Mouse (Mus musculus) embryonic facial prominence, embryonic 14.5 days (tissue): ENCODE results near the gene Pex11b. TPM values are rescaled to one million over a fixed set of nuclear protein-coding genes. Genes with fewer than 3 reads are reported as not detected.
"Not testable (repeated sequence)": the region's sequence is repeated elsewhere in the genome, so short reads cannot be mapped to it uniquely, and the experiment has no call there.

Experiments used
- ATAC-seq: fragments of 200-750 bp; cut with Nextera tagmentation; 2 replicates; pipeline ENCODE4 v1.8.0; 2017; ENCODE audit warnings: low read depth, moderate number of reproducible peaks, moderate TSS enrichment
- DNase-seq: peaks from one replicate; pipeline ENCODE4 v3.0.0-alpha.2; 2015; ENCODE audit warnings: low spot score
- H3K27ac ChIP-seq: fragments of 300-500 bp; sonication (generic); replicated peaks from 2 replicates; pipeline ENCODE4 v1.5.1; 2014; ENCODE audit warnings: low read depth, mild to moderate bottlenecking, low read length, moderate library complexity
- H3K27me3 ChIP-seq: fragments of 300-500 bp; sonication (generic); replicated peaks from 2 replicates; pipeline ENCODE4 v1.6.1; 2014; ENCODE audit warnings: low read length; ENCODE audit not compliant: control insufficient read depth, insufficient read depth
- H3K36me3 ChIP-seq: fragments of 300-500 bp; sonication (generic); 2 replicates; pipeline ENCODE4 v1.6.1; 2014; ENCODE audit warnings: low read length, mixed read lengths; ENCODE audit not compliant: control insufficient read depth, insufficient read depth
- H3K4me1 ChIP-seq: fragments of 300-500 bp; sonication (generic); 2 replicates; pipeline ENCODE4 v1.6.1; 2014; ENCODE audit warnings: antibody characterized with exemption, low read length; ENCODE audit not compliant: control insufficient read depth, insufficient read depth
- H3K4me2 ChIP-seq: fragments of 300-500 bp; sonication (generic); 2 replicates; pipeline ENCODE4 v1.6.1; 2014; ENCODE audit warnings: low read depth, mild to moderate bottlenecking, low read length, moderate library complexity, mixed read lengths
- H3K4me3 ChIP-seq: fragments of 300-500 bp; sonication (generic); 2 replicates; pipeline ENCODE4 v1.5.1; 2014; ENCODE audit warnings: low read depth, mild to moderate bottlenecking, low read length
- H3K9ac ChIP-seq: fragments of 300-500 bp; sonication (generic); 2 replicates; pipeline ENCODE4 v1.6.1; 2014; ENCODE audit warnings: low read depth, mild to moderate bottlenecking, low read length, moderate library complexity, mixed read lengths
- H3K9me3 ChIP-seq: fragments of 300-500 bp; sonication (generic); 2 replicates; pipeline ENCODE4 v1.6.1; 2016; ENCODE audit warnings: low read length; ENCODE audit not compliant: control insufficient read depth
- WGBS: fragments of 180-500 bp; shearing (Covaris S2); extraction: QIAGEN DNeasy Blood & Tissue Kit; methylation state at CpG from one replicate; pipeline ENCODE4 v1.1.7; 2014; 5-methylcytosine and 5-hydroxymethylcytosine counted together
- polyA plus RNA-seq: library from polyadenylated mRNA; unstranded; fragments of >200 nt; fragmentation: Nextera tagmentation; extraction: Ambion mirVana; gene quantifications from 2 replicates; pipeline ENCODE4 v1.2.1, GENCODE M21; 2014

Pex11b gene
- polyA plus RNA-seq, 1 experiment from 2014 or later = 51.6 TPM

GRCm38 (mm10) chr3:96686057-96686456, 50.9 kb downstream of the Pex11b start:
- not testable (repeated sequence) for H3K4me1 ChIP-seq, H3K9ac ChIP-seq, H3K4me2 ChIP-seq, H3K36me3 ChIP-seq, H3K4me3 ChIP-seq, H3K27me3 ChIP-seq, ATAC-seq, H3K27ac ChIP-seq, DNase-seq, H3K9me3 ChIP-seq
- WGBS = 96% methylated on average over 5 of the region's 5 CpGs

DNA sequence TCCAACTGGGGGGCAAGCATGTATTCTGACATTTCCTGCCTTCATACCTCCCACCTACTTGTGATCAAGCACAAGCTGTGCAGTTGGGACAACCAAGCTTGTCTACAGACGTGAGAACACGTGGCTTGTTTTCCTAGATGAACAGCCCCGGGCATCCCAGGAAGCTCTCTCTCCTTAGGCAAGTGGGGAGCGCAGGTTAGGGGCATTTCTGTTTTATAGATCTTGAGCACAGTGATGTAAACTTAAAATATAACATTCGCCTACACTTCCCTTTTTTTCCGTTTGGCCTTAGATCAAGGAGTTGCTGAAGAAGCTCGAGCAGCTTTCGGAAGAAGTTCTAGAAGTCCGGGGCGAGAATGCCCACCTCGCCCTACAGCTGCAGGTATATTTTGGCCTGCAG, 53.7 kb downstream of the Pex11b start:
- Histone ChIP-seq H3K4me3 (no peak overlapping the region), H3K9me3 (no peaks in the 10 kb centered on the region), H3K36me3 (no peaks in the 10 kb centered on the region), H3K4me2 (no peak overlapping the region), H3K4me1 (no peaks in the 10 kb centered on the region), H3K27ac (no peak overlapping the region), H3K9ac (no peak overlapping the region), H3K27me3 (no peaks in the 10 kb centered on the region; the same call in 1 of the 2 replicates)
- WGBS = 77% methylated on average over 11 of the region's 11 CpGs
- ATAC-seq (no peak), DNase-seq (no peak)

- 44% methylated on average over 3 of the region's 3 CpGs for WGBS
These were observed 55.1 kb downstream of the Pex11b start for GRCm38 (mm10) chr3:96690298-96690697.

DNA sequence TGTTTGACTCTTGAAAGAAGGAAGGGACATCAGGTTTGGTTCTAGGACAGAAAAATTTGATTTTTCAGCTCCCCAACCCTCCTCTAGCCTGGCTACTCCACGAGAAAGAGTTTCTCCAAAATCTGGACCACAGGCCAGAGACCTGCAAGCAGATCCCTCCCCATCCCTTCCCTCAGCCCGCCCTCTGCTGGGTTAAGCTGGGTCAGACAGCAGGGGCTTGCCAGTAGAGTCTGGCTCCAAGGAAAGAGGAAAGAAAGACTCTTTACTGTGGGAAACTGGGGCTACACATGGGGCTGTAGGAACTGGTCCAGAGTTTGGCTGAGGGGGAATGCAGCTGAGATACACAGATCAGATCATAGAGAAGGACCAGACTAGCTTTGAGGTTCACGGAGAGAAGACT, 57.3 kb downstream of the Pex11b start:
- ATAC-seq (no peak), DNase-seq (peak; percentile 56)
- H3K9ac ChIP-seq = no peak overlapping the region
- no peak overlapping the region for H3K4me3 ChIP-seq
- H3K4me2 ChIP-seq = no peak overlapping the region
- H3K4me1 ChIP-seq = 0 out of 2 replicates have a peak, but pooled peaks cover 6% of the 10 kb centered on the region
- no peaks in the 10 kb centered on the region for H3K36me3 ChIP-seq
- WGBS = 13% methylated on average over 3 of the region's 3 CpGs
- H3K27me3 ChIP-seq = no peaks in the 10 kb centered on the region
- H3K9me3 ChIP-seq = no peaks in the 10 kb centered on the region
- no peak overlapping the region for H3K27ac ChIP-seq

More at GRCm38 (mm10) chr3:96690298-96690697, 55.1 kb downstream of the Pex11b start:
- Histone ChIP-seq H3K4me1 (no peaks in the 10 kb centered on the region), H3K27ac (no peak overlapping the region), H3K9ac (no peak overlapping the region), H3K9me3 (no peaks in the 10 kb centered on the region), H3K36me3 (no peaks in the 10 kb centered on the region), H3K27me3 (no peaks in the 10 kb centered on the region), H3K4me3 (no peak overlapping the region), H3K4me2 (no peak overlapping the region)
- no peak for DNase-seq
- ATAC-seq = no peak

DNA sequence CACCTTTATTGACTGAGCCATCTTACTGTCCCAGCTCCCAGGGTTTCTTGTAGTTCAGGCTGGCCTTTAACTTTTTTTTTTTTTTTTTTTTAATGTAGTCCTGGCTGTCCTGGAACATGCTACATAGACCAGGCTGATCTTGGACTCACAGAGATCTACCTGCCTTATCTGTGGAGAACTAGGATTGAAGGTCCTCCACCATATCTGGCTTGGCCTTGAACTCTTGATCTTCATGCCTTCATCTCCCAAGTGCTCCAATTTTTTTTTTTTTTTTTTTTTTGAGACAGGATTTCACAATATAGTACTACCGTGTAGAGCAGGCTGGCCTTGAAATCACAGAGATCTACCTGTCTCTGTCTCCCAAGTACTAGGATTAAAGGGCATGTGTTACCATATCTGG, 58.4 kb downstream of the Pex11b start:
- H3K9ac ChIP-seq = no peak overlapping the region
- H3K4me1 ChIP-seq = peaks cover 13% of the 10 kb centered on the region; the same call in 1 of the 2 replicates
- WGBS = 86% methylated on average over 1 of the region's 1 CpGs
- no peaks in the 10 kb centered on the region for H3K27me3 ChIP-seq
- H3K4me3 ChIP-seq = no peak overlapping the region
- no peak overlapping the region for H3K27ac ChIP-seq
- H3K4me2 ChIP-seq = no peak overlapping the region
- H3K9me3 ChIP-seq = no peaks in the 10 kb centered on the region
- DNase-seq (no peak), ATAC-seq (no peak)
- no peaks in the 10 kb centered on the region for H3K36me3 ChIP-seq

Other genes with a start within 250 kb of the Pex11b start
- not detected in 2 replicates for gene BC107364, start 183.1 kb upstream of the Pex11b start, polyA plus RNA-seq
- 28.3 and 36.4 TPM in 2 replicates for gene Hfe2, start 110.2 kb upstream of the Pex11b start, polyA plus RNA-seq
- gene Txnip, start 77.4 kb upstream of the Pex11b start, polyA plus RNA-seq = 160 and 166 TPM in 2 replicates
- gene Gm16253, start 58.4 kb upstream of the Pex11b start, polyA plus RNA-seq = 0.55 TPM in 1 of 2 replicates, not detected in the other
- 8.9 and 11.0 TPM in 2 replicates for gene Polr3gl, start 41.2 kb upstream of the Pex11b start, polyA plus RNA-seq
- gene Ankrd34a, start 38.7 kb upstream of the Pex11b start, polyA plus RNA-seq = 2.7 and 3.0 TPM in 2 replicates
- gene Lix1l, start 34.2 kb upstream of the Pex11b start, polyA plus RNA-seq = 9.1 and 10.1 TPM in 2 replicates
- gene Rbm8a, start 5.4 kb upstream of the Pex11b start, polyA plus RNA-seq = 122 and 127 TPM in 2 replicates
- gene Gm42957, start 98 bp downstream of the Pex11b start, polyA plus RNA-seq = 0.33 and 0.47 TPM in 2 replicates
- 6.4 and 8.1 TPM in 2 replicates for gene Itga10, start 10.2 kb downstream of the Pex11b start, polyA plus RNA-seq
- 2.9 and 3.6 TPM in 2 replicates for gene Ankrd35, start 34.8 kb downstream of the Pex11b start, polyA plus RNA-seq
- gene Pias3, start 61.0 kb downstream of the Pex11b start, polyA plus RNA-seq = 45.1 and 48.9 TPM in 2 replicates
- 9.5 and 11.8 TPM in 2 replicates for gene Nudt17, start 73.2 kb downstream of the Pex11b start, polyA plus RNA-seq
- 21.0 and 25.0 TPM in 2 replicates for gene Polr3c, start 92.3 kb downstream of the Pex11b start, polyA plus RNA-seq
- gene Rnf115, start 92.3 kb downstream of the Pex11b start, polyA plus RNA-seq = 45.6 and 48.5 TPM in 2 replicates
- gene Pdzk1, start 193.9 kb downstream of the Pex11b start, polyA plus RNA-seq = not detected in 2 replicates
- 0.24 and 0.25 TPM in 2 replicates for gene Cd160, start 194.0 kb downstream of the Pex11b start, polyA plus RNA-seq